Mouse (Mus musculus) spleen, adult 18-20 months (tissue): ENCODE measurements around the gene Myl4.

Experiments used
- DNase-seq, 2 experiments: peaks; one replicate each; pipeline ENCODE4 v3.0.0; 2022; ENCODE audit warnings: mixed read lengths in 2 of 2

Gene Myl4

DNA sequence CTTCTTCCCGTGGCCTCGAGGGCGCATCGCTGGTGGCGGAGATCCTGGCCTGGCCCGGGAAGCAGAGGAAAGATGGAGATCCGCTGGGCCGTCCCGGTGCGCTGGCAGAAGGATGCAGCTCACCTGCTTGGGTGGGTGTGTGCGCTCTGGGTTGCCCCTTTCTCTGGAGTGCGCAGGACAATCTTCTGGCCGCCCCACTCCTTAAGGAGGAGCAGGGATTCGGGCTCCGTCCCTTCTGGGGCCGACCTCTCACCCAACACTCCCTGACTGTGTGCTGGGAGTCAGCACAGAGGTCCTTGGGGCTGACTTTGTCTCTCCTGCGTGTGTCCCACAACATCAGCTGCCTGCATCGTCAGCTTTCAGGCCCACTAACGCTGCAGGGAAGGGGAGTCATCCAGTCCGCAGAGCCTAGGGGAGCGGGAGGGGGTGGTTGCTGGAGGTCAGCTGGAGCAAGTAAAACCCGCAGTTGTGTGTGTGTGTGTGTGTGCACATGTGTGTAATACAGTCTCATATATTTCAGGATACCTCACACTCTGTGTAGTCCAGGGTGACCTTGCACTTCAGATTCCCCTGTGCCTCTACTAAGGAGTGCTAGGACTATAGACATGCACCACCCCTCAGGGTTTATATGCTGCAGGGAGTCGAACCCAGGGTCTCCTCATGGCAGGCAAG lies 57.9 kb downstream of the Myl4 start:
- DNase-seq = no peak

DNA sequence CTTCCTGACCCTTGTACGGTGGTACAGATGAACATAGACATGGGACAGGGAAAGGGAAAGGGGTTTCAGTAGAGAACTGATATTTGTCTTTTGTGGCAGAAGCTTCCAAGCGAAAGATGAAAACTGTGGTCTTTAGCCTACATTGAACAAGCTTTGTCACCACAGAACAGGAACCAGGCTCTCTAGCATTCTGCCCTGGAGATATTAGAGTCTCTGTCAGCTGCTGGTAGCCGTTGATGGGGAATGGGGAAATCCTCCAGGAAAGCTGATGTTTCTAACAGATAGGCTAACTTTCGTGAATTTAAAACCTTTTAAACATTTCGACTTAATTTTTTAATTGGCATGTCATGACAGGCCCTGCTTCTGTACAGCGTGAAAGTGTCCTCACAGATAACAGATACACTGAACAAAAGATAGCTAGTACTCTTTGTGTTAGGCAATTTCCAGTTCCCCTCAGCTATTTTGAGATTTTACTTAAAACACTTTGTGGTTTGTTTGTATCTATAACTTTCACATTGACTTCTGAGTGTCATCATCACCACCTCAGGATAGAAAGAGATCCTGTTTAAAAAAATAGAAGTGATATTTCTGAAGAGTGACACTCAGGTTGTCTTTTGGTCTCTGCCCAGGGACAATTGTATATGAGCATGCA lies 58.7 kb downstream of the Myl4 start:
- no peak for DNase-seq

DNA sequence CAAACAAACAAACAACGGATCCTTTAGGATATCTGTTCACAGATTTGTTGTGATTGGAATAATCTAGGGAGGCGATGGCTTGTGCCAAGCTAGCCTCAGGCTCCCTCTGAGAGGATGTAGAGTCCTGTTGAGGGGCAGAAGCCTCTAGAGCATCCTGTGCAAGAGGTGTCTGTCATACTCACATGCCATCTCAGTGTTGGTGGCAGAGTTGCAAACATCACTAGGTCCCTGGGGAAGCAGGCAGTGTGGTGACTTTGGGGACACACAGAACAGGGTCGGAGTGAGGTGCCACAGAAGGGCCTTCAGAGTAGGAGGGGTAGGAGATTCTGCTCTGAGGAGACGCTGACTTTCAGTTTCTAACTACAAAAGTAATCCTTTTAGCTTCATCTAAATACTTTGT lies 59.3 kb downstream of the Myl4 start:
- DNase-seq = no peak

DNA sequence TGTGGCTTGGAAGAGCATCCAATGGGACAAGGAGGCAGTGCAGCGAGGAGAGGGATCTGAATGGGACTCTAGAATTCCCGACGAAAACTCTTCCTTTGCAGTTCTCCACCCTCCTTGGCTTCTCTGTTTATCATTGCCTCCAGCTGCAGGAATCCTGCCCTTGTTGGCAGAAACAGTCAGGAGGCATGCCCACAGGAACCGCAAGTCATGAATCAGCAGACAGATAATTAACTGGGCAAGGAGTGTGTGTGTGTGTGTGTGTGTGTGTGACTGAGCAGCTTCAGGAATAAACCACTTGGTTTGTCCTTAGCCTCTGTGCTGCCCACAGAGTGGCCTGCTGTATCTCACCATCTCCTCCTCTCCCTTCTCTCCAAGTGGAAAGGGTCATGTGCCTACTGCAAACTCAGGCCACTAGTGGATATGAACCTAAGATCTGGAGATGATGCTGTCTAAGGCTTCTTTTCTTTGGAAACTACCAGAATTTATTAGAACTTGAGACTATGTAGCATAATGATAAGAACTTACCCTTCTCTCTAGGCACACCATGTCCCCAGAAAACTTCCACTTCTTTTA lies 61.2 kb downstream of the Myl4 start:
- DNase-seq = no peak

DNA sequence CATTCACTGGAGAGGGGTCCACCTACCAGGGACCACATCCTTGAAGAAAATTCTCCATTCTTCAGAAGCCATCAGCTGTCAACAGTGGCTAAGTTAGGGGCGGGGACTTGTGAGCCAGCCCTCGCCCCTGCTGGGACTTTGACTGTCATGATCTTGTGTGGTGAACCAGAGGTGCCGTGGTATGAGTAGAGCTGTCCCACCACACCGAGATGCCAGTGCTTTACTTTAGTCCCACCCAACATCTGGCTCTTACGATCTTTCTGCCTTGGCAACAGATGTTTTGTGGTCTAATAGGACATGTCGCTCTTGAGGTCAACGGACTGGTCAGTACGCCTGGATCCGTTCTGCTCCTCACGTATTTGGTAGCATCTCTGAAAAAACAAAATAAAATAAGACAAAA lies 63.1 kb downstream of the Myl4 start:
- DNase-seq = no peak

DNA sequence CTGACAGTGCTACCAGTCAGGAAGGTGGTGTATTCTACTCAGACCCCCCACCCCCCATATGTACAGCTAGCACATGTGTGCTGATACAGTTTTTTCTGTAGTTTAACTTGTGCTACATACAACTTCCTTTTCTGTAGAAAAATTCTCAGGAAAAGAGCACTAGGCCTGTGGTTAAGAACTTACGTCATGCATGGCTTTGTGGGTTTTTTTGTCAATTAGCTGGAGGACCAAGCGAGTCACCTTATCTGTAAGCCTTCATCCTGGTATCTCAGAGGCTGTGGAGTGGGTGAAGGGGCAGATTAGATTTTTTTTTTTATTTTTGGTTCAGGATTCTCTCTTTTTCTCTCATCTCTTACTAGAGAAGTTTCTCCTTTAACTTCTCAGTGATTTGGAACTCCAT lies 63.7 kb downstream of the Myl4 start:
- no peak for DNase-seq

DNA sequence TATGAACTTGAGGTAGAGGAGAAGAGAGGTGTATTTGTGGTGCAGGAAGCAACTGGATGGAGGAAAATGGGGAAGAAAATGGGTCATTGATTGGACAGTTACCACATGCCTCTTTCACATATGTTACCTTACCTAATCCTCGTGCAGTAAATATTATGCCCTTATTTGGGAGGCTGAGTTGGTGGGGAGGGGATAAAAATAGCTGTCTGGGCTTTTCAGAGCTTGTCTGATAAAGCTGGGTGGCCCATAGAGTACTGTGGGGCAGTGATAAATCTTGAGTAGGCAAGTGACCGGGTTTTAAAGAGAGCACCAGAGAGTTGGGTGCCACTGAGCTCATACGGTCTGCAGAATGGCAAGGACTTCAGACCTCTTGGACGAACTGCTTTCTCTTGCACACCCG lies 65.7 kb downstream of the Myl4 start:
- DNase-seq = no peak

DNA sequence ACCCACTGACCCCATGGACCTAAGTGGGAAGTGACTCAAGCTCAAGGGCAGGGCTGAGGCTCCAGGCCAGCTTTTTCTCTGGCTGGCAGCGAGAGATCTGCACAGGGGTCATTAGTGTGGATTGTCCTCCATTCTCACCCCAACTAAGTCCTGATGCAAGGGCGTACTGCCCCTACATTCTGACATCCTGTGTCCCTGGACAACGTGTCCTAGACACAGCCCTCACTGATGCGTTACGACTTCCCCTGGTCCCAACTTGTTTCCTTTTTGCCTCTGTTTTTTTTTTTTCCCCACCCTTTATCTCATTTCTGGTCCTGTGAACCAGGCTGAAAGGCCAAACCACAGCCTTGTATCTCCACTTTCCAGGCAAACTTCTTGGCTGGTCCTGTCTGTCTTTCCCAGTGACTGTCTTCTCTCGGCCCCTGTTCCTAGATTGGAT lies 68.2 kb downstream of the Myl4 start:
- DNase-seq = no peak

DNA sequence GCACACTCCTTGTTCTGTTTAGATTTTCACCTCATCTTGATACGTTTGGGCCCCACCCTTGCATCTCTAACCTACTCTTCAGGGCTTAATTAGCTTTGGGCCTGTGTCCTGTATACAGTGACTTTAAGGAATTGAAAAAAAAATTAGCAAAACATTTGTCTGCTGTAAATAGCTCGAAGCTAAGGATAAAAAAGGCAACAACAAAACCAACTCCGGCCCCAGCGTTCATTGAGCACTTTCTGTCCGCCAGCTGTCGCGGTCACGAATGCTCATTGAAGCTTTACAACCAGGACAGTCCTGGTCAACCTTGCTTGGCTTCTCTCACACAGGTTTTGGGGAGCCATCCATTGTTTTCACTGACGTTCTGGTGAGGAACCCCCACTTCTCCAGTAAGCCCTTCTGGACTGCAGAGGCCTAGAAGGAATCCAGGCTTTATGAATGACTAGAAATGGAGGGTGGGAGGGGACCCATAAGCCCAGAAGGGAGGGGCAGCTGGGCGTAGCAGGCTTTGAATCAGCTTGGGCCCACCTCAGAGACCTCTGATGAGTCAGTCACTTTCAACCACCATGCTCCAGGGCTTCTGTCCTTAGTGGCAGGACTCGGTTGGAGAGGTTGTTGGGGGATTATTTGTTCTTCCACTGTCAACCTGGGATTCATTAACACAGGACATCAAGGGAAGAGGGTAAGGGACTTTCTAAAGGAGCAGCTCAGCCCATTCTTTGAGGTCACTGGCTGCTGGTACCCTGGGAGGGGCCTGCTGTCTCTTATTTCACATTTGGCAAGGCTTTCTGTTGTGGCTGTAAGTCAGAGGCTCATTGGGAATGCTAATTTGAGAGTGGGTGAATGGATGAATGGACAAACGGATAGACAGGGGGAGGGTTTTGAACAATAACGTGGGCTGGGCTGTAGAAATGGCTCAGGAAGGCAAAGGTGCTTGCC lies 68.9 kb downstream of the Myl4 start:
- DNase-seq = no peak

DNA sequence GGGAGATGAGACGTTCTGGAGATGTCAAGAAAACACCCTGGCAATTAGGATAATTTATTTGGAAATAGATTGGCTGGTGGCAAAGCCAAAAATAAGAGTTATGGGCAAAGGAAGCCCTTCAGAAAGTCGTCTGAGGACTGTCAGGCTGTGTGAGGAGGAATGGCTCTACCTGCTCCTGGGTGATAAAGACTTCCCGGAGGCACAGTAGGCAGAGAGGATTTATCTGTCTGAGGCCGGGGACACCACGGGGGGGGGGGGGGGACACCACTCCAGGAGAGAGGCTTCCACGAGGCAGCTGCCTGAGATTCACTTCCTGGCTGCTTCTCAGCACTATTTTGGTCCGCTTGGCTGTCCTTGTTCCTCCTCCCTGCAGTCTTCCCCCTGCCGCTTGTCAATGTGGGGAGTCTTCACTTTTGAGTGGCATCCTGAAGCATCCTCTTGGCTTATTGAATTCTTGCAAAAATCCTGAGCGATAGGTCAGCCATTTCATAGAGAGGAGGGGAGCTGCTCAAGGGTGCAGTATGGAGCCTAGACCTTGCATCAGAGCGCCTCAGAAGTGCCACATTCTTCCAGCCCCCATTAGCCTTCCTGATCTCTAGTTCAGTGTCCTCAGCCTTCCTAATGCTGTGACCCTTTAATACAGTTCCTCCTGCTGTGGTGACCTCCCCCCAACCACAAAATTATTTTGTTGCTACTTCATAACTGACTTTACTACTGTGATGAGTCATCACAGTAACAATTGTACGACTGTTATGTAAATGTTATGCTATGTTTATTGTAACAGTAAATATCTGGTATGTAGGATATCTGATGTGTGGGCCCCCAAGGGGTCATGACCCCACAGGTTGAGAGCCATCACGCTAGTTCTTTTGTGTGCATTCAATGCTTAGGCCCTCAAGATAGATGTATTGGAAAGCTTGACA lies 71.8 kb downstream of the Myl4 start:
- DNase-seq = no peak

DNA sequence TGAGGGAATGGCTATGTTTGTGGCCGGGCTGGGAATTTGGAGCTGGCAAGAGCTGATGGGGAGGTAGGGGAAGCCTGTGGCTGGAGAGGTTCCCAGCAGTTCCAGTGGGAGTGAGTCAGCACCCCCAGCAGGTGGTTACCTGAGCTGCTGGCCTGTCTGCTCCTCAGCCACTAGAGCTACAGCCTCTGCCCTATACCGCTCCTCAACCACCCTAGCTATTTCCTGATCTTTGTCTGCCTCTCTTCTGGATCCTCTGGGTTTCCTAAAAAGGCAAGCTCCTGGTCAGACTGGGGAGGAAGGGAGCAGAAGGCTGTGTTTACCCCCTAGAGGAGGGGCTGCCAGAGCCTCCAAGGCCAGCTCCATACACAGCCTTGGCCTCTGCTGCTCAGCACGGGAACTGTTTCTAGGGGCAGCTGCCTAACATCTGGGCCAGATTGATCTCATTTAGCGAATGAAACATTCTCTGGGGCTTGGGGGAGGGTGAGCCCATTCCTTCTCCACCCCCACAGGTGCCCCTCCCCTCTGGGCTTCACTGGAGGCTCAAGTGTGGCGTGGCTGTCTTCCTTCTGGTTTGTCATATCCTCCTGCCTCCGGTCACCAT lies 74.4 kb downstream of the Myl4 start:
- DNase-seq = no peak

DNA sequence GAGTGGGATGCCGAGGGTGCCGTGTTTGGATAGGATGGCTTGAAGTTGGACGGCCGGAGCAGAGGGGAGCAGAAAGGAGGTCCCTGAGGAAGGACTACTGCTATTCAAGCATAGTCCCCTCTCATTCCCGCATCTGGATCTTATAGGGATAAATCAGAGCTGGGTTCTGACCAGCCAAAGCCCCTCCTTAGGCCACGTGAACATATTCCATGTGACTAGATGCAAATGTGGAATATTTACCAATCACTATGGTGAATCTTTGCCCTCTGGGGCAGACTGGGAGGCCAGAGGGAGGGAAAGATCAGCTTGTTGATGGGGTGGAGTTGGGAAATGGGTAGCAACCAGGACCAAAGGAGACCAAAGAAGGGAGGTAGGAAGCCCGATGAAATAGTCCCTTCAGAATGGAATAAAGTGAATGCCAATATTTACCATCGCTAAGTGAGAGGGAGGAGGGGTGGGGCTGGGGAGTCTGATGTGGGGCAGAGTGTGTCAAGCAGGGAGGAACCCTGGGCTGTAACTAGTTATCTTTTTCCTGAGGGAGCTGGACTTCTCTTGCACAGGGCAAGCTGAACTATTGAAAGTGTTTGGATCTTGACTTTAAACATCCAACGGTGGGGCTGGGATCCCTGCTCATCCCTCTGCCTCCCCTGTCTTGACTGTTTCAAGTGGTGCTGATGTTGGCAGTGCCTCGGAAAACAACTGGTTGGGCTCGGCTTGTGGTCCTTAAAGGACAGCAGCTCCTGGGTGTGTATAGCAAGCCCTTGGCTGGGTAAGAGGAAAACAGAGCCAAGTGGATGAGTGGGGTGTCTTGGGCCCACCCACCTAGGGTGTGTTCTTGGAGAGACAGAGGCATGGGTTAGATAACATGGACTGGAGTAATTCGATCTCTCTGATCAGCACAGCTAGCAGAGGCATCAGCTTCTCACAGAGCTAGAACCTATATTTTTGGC lies 75.3 kb downstream of the Myl4 start:
- DNase-seq = no peak

DNA sequence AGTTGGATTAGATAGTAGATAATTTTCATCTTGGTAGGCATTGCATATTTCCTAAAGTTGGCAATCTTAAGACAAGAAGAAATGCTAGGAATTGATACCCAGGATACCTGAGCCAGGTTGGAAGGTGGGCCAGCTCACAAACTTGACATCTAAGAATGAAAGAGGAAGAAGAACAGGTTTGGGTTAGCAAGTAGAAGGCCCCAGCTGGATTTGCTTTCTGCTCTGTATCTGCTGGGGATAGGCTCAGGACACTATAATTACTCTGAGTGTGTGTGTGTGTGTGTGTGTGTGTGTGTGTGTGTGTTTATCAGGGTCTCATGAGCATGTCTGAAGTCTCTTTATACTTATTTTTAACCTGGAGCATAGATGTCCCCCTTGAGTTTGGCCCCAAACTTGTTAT lies 76.2 kb downstream of the Myl4 start:
- no peak for DNase-seq

DNA sequence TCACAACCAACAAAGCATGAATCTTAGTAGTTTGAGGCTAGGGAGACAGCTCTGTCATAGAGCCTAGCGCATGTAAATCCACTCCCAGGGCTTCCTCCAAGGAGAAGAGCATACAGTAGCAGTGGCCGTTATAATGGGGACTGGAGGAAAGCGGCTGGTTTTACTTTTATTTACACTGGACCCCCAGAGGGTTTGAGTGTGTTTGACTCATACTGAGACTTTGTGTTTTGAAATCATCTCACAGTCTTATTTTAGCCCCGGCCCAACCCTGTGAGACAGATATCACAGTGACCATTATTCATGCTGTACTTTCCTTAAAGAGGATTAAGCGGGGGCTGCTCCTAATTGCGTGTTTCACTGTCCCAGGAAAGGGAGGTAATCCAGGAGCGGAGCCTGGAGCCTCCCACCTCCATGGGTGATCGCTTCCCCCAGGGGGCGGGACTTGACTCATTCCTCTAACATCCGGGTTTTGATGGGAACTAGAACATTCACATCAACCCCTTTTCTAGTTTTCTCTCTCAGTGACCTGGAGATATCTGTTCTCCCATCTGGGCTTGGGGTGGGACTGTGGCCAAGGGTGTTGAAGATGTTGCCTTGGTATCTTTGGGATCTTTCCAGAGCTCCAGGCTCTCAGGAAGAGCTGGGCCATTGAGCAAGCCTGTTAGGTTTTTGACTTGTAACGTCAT lies 77.3 kb downstream of the Myl4 start:
- no peak for DNase-seq

DNA sequence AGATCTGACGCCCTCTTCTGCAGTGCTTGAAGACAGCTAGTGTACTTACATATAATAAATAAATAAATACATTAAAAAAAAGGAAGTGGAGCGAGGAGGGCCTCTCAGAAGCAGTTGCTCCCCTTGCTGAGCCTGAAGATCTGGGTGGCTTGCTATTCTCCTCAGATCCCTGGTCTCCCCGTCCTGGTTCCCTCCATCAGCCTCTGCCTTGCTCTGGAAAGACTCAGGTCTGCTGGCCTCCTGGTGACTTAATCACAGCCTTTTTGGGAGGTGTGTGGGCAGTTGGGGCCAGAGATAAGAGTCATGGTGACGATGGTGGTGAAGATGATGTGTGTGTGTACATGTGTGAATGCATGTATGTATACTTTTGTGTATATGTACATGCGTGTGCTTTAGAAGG lies 78.1 kb downstream of the Myl4 start:
- no peak for DNase-seq

DNA sequence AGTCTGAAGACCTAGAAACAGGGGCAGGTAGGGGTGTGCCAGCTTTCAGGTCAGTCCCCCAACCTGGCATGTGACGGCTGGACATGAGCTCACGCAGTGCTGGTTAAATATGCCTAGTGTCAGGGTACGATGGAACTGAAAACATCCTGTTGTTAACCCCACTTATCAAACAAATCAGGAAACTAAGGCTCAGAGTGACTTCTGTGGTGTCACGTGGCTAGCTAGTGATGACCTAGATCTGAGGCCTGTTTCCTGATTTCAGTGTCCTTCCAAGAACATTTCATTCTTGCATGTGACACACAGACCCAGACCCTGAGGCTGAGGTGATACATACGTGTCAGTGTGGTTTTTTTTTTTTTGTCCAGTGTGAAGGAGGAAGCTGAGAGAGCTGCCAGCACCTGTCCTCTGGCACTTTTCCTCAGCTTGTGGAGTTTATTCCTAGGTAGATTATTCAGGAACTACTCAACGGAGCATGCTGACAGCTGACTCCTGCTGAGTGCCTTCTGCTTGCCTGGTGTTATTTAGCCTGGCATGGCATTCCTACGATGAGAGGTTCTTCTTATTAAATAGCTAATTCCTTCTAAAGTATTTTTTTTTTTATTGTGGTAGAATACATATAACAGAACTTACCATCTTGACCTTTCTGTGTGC lies 79.8 kb downstream of the Myl4 start:
- DNase-seq = no peak

DNA sequence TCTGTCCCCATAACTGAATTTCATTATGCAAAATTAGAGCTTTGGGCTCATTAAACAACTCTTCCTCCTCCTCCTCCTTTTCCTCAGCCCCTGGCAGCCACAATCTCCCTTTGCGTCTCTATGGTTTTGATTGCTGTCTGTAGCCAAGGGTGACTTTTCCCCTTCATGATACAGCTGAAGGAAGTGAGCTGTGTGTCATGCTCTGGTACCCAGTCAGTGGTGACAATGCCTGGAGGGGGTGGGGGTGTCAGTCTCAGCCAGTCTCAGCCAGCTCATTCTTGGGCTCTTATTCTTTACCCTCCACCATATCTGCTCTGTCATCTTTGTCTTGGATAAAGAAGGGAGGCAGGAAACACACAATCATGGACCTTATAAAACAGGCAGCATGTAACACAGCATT lies 80.8 kb downstream of the Myl4 start:
- DNase-seq = peak; percentile 46 to 47

DNA sequence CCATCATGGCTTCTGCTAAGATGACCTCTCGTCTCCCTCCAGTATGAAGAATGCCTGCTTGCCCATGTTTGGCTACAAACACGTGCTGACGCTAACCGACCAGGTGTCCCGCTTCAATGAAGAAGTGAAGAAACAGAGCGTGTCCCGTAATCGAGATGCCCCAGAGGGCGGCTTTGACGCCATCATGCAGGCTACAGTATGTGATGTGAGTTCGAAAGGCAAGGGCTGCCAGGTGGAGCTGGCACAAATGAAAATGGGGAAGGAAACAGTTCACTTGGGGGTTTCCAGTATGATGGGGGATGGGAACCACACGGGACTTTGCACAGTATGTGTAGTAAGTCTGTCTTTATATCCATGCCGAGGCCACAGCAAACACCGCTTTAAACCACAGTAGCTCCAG lies 86.5 kb downstream of the Myl4 start:
- DNase-seq = peak; percentile 63 to 80

DNA sequence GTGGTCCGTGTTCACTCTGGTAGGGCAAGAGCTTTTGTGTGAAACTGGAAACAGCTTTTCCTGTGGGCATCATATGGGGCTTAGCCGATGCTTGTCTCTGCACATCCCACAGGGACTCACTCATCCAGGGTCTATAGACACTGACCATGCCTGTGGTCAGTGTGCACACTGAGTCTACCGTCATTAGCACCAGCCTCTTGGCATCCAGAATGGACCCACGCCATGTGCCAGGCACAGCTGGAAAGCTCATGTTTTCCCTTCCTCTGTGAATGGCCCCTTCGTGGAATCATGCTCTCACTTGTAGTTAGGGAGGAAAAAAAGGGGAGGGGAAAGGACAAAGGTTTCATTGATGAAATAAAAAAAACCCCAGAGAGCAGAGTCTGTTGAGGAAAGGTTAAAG lies 87.5 kb downstream of the Myl4 start:
- DNase-seq = no peak

DNA sequence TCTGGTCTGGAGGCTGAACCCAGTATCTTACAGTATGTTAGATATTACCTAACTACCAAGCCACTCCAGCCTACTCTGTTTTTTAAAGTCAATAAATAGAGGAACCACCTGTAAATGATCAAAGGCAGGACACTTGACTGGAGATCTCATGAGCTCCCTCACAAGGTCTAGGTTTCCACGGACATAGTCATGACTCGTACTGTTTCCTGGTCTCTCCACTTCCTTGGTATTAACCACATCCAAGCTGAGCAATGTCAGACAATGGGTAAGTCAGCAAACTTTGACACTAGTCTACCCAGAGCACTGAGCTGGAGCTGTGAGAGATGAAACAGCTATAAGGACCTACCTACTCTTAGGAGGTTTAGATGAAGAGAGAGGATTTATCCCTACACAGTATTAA lies 88.4 kb downstream of the Myl4 start:
- no peak for DNase-seq
